Mouse (Mus musculus) frontal cortex, postnatal 25 days (tissue): ENCODE results near the gene Gcdh.

Experiments
- DNase-seq, 2 experiments: peaks; one replicate each; pipeline ENCODE4 v3.0.0; 2022; ENCODE audit warnings: low spot score in 2 of 2

Gene Gcdh

DNA sequence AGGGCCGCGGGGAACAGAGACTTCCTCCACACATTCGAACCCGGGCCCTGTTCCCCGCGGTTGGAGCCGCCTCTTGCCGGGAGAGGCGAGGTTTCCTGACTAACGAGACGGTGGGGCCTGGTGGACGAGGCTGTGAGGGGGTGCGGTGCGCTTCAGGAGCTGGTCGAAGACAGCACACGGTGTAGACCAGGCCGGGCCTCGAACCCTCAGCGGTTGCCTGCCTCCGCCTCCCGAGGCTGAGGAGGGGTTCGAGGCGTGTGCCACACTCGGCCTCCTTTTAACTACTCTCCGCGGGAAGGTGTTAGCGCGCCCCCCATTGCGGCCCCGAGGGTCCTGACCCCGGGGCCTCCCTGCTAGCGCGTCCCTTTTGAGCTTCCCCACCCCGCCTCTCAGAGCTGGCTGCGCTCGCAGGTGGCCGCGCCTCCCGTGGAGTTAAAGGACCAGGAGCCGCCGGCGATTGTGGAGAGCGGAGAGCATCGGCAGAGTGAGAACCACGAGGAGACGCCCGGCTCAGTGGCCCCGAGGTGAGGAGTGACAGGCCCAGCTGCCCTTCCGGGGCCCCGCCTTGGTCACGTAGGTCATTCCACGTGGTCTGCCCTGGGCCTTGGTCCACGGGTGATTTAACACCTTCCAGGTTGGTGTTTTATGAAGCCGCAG is 21.3 kb downstream of the Gcdh start:
- no peak for DNase-seq

DNA sequence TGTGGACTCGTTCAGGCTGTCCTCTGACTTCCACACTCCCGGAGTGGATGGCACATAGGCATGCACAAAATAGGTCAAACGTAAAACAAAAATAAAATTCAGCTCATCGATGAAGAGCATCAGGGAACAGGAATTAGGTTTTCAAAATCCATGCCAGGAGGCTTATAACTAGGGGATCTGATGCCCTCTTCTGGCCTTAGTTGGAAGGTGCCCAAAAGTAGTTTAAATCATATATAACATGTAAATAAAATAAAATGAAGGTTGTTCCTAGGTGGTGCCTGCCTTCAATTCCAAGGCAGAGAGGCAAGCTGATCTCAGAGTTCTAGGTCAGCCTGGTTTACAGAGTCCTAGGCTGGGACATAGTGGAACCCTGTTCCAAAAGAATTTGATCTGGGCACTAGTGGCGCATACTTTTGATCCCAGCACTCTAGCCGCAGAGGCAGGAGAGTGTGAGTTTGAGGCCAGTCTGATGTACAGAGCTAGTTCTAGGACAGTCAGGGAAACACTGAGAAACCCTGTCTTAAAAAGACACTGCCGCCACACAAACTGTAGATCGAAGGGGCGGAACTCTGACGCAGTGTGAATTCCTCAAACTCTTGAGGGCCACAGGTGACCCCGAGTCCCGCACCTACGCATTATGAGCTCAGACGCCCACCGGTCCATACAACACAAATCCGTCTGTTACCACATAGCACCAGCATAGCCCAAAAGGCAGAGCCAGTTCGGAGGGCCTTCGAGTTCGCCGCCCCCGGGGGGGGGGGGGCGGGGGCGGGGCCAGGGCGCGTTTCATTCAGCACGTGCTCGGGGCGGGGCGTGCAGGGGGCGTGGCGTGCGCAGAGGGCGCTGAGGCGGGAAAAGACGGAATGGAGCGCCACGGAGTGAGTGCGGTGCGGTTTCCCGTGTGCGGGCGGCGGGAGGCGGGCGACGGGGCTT is 22.1 kb downstream of the Gcdh start, which contains the start of gene Syce2:
TSS of gene Syce2 (plus strand) at position 736 of the 933 bp plus-strand sequence.
- DNase-seq = no peak

DNA sequence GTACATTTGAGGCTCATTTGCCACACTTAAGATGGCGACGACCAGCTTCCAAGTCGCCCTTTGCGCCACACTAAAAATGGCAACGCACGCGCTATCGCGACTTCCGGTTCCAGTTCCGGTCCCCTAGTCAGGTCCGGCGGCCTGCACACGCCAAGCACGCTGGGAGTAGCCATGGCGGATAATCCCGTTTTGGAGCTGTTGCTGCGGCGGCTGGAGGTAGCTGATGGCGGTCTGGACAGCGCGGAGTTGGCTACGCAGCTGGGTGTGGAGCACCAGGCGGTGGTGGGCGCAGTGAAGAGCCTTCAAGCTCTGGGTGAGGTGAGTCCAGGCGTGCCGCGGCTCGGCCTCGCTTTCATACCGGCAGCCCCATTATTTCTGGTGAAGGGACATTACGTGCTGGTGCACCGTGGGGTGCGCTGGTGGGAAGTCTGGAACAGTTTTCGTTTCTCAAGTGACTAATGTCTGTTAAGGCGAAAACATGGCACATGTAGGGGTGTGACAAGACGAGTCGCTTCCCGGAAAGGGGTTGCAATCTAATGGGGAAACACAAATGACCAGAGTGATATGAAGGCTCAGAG is 36.8 kb downstream of the Gcdh start, which contains the start of gene Farsa:
TSS of gene Farsa (plus strand) at position 126 of the 578 bp plus-strand sequence.
- DNase-seq = peak; percentile 85 to 88

DNA sequence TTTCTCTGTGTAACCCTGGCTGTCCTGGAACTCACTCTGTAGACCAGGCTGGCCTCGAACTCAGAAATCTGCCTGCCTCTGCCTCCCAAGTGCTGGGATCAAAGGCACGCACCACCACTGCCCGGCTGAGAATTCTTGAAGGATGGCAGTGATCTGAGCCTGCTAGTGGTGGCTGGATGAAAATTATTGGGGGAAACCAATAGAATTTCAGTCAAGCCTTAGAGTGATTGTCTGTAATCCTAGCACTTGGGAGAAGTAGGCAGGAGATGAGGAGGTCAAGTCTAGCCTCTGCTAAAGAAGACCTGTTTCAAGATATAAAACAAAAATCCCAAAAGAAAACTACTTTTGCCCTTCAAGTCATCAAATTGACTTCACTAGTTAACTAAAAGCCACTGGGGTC is 37.3 kb downstream of the Gcdh start:
- no peak for DNase-seq

DNA sequence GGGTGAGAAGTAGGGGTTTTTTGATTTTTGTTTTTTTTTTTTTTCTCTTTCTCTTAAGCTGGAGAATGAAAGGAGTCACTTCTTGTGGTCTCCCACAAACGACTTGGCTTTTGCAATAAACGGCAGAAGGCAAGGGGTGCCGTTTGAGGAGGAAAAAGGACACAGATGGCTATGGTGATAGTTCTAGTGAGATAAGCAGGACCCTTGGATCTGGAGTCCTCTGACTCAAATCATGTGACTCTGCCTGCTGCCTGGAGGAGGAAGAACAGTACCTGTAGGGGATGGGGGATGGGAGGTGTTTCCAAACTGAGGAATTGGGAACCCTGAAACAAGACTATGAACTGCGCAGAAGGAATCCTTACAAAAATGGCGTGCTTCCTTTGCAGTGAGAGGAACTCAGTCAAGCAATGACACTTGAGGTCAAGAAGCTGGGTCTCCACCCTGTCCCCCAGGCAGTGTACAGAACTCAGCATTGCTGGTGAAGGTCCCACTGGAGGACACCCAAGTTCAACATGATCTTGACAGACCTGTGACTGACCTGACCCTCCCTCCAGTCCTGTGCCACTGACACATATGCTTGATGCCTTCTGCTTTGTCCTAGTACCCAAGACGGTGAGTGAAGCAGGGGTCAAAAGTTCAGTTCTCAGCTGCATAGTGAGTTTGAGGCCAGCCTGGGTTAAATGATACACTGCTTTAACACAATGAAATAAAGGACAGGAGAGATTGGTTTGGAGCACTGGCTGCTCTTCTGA is 45.9 kb downstream of the Gcdh start:
- DNase-seq = no peak

DNA sequence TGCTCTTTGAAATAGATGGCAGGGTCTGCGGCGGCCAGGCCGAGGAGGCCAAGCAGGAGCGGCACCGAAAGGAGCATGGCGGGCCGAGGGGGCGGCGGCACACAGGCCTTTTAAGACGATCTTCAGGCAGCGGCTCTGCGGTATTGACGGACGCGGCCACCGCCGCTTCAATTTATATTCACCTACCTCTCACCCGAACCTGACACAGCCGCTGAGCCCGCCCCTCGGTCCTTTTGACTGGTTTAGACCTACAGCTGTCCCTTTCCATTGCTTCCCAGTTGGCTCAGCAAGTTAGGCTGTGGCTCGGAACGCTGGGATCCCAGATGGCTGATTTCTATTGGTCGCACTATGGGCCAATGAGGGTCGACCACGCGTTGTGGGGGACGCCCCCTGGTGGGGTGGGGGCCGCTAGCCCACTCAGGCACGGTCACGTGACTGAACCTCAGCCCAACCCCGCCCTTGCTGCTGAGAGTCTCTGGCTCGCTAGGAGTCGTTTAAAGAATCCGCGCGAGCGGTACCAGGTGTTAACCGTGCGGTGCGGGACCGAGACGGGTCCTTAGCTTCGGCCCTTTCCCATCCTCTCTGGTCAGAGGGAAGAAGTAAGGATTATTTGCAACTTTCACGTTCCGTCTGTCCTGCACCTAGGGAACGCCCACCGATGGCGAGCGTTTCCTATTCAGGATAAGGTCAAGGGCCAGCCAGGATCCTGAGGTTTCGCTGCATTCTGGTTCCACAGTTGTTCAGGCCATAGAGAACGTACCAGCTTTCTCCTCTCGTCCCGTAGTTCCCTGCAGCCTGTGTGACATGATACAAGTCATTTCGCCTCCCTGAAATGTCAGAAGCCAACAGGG is 46.8 kb downstream of the Gcdh start, which contains the start of gene Calr:
TSS of gene Calr (minus strand) at position 213 of the 851 bp plus-strand sequence.
- peak; percentile 98 to 99 for DNase-seq

DNA sequence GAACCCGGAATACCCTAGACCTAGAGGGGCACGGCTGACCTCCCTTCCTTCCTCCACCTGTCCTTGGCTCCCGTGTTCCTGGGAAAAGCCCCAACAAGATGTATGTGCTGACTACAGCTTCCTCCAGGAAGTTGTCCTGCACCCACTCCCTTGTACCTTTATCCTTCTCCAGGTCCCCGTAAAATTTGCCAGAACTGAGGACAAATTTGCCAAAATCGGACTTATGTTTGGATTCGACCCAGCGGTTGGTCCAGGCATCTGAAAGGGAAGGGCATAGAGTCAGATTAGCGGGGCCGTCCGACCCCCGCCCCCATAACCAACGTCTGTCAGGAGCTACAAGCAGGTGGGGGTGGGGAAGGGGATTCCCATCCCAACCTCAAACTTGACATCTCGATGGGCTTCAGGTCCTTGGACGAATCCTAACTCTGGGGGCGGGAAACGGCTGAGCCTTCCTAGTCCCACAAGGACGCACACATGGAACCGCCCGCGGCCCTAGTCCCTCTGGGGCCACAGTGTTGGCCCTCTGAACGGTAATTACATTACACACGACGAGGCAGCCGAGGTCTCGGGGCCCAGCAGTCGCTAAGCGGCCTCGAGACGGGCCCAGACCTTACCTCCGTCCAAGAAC is 47.5 kb downstream of the Gcdh start:
- DNase-seq = no peak

DNA sequence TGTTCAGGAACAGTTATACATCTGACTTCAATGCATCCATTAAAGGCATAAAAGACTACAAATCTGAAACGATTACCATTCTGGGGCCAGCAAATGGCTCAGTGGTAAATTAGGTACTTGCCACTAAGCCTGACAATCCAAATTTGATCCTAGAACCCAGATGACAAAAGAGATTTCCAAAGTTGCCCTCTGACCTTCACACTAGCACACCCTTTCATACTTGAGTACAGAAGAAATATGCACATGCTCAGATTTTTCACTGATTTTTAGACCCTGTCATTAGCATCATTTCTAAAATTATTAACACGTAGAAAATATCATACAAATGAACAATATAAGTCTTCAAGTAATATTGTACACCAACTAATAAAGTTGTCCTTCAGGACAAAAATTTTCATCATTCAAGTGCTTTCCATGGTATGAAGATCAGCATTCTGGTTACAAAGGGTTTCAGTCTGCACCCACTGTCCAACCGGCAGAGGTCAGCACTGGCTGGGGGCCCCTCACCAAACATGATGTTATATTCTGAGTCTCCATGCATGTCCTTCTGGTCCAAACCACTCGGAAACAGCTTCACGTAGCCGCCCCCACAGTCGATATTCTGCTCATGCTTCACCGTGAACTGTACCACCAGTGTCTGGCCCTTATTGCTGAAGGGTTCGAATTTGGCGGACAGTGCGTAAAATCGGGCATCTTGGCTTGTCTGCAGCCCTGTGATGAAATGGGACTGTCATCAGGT is 48.2 kb downstream of the Gcdh start:
- DNase-seq = no peak

DNA sequence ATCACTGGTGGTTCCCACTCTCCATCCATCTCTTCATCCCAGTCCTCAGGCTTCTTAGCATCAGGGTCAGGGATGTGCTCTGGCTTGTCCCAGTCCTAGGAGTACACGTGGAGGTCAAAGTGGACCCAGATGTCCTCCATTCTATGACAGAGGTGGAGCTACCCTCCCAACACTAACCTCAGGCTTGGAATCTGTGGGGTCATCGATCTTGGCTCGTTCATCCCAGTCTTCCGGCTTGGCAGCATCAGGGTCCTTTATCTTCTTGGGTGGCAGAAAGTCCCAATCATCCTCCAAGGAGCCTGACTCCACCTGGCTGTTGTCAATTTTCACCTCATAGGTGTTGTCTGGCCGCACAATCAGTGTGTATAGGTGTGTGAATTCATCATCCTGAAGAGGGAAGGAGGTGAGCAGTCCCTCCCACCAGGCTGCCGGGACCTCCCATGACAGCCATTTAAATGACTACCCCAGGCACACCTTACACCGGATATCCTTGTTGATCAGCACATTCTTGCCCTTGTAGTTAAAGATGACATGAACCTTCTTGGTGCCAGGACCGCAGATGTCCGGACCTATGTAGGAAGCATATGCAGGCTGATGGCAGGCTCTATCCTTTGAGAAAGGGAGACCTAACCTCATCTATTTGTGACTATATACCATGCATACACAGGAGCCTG is 49.2 kb downstream of the Gcdh start:
- DNase-seq = no peak

DNA sequence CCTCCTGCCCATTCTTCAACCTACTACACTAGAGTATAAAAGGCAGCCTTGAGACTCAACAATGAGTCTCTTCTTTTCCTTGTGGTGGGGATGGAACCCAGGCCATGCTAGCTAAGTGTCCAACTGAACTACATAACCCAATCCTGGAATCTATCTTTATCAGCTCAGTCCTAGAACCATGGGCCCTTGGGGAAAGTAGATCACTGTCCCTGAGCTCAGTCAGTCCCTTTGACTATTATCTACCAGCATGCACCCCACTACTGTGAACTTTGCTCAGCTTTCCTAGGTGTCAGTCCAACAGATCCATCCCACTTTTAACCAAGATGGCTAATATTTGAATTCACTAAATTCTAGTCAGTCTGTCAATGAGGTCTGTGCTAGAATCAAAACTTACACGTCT is 52.2 kb downstream of the Gcdh start:
- DNase-seq = no peak

DNA sequence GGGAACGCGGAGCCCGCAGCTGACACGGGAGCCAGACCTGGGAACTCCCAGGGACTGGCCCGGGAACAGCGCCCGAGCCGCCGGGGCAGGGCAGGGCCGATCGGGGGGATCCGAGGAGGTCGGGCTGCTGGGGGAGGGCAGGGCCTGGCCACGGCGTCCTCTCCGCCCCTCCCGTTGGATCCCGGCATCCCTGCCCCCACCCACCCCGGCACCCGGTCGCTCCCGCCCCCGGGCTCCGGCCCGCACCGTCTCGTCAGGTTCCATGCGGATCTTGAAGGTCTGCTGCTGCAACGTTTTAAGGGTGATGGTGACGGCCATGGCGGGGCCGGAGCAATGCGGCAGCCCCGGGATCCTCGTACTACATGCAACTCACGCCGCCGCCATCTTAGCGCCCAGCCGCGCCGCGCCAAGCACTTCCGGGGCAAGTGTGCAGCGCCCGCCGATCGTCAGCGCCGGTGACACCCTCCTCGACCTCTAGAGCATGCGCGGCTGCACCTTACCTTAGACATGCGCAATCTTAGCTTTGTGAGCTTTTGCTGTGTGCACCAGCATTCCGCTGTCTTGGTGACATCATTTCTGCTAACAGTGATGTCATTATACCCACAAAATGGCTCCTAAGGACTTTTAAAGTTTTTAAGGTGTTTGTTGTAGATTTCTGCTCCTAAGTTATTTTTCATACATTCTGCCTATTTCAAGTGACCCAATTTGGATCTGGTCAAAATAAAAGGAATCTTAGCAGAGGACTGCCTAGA is 53.3 kb downstream of the Gcdh start, which contains the start of gene Rad23a:
TSS of gene Rad23a (minus strand) at position 418 of the 752 bp plus-strand sequence.
- DNase-seq = peak; percentile 81 to 84

DNA sequence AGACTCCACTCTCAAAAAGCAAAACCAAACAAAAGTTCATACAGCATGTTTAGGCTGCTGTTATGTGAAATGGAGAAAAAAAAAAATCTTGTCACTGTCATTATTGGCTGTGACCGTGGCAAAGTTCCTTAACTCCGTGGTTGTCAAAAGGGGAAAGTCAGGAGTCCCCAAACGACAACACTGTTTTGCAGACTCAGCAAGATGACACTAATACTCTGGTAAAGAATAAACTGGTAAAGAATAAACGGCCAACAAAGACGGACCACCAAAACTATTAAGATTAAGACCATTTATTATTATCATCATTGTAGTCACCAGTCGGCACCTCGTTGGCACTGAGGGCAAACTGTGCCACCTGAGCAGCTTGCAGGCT is 53.9 kb downstream of the Gcdh start:
- no peak for DNase-seq

DNA sequence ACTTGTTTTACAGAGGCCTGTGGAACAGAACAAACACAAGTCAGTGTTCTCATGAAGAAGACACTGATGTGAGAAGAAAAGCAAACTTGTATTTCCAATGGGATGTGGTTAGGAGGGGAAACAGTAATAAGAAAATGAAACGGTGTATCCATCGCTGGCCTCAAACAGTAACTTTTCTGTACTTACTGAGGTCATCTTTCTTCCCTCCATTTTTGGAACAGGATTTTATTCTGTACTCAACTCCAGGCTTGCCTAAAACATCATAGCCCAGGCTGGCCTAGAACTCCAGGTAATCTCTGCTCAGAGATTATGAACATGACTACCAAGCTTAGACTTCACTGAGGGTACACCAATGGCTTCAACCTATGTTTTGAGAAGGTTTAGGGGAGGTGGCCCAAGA is 54.3 kb downstream of the Gcdh start:
- no peak for DNase-seq

DNA sequence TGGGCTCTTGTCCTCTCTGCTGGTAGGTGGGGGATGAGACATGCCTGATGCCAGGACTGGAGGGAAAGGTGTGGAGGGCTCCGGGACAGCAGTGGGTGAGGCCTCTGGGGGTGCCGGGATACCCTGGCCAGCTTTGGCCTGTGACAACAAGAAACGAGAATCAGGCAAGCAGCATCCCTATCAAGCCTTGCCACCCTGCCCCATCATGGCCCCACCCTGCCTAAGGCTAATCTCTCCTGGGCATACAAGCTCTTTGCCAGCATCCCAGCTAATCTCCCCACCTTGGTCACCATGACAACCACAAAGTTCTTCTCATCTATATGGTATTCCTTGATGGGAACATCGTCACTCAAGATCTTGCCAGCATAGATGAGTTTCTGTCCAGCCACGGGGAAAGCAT is 55.2 kb downstream of the Gcdh start:
- DNase-seq = no peak

DNA sequence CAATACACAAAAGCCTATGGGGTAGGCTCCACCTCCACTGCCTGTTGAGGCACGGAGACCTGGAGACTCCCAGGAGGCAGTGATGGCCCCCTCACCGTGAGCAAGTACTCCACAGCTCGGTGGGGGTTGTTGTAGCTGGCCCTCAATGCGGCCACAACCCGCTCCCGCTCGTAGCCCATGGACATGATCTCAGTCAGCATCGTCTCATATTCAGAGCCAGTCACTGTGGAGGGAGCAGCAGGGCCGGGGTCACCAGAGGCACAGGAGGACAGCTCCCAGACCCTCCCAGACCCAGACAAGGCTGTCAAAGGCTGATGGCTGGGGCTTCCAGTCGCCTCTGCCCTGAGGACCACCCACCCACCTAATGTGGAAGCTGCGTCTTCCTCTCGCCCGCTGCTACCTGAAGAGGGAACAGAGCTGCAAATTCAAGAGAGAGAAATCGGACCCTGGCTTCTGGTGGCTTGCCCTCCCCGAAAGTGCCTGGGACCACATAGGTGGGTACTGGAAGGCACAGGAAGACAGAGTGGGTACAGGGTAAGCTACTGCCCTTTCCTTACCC is 55.7 kb downstream of the Gcdh start:
- no peak for DNase-seq

DNA sequence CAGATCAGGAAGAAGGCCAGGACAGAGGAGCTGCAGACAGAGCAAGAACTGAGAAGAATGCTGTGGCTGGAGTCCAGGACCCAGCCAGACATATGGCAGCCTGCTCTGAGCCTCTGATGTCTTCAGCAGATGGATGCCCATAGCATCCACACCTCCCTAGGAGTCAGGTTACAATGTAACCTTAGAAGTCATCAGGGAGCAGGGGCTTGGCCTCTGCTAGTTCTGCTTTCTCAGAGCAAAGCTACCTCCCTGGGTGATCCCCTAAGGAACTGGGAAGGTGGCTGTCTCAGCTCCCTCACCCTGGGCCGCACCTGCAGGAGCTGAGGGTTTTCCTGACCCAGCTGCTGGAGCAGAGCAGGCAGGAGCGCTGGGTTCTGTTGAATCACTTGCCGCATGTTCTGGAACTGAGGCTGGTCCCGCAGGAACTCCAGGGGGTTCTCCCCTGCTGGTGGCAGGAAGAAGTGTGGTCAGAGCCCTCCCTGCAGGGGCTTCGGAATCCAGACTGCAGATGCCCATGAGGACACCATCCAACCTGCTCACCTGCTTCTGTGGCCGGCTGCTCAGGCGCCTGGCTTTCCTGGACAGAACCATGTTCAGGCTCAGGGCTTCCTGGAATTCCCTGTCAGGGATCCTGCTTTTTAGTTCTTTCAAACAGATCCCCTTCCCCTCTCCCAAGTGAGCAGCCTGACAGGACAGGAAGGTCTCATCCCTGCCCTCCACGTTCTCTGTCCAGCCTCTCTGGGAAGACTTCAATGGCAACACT is 56.4 kb downstream of the Gcdh start:
- no peak for DNase-seq
